Mouse (Mus musculus): Measurements from ENCODE around the gene H2-M10.1.

- no peak for TF ChIP-seq CTCF (IDR thresholded peaks at IDR 0.05; ENCODE audit: borderline replicate concordance, insufficient read depth, low read depth, low read length)
- no peak for TF ChIP-seq POLR2A (IDR thresholded peaks at IDR 0.05; ENCODE audit: borderline replicate concordance, insufficient read depth, low read length)
These were observed at the start of gene H2-M10.1 for GRCm38 (mm10) chr17:36326055-36326454.
